Mouse (Mus musculus) limb, embryonic 14.5 days (tissue): ENCODE results near the gene P3h4. TPM values are rescaled to one million over a fixed set of nuclear protein-coding genes. Genes with fewer than 3 reads are reported as not detected.
A peak's percentile ranks its signal among the peaks of the same experiment; 100 is the strongest.

ENCODE experiments used
- ATAC-seq: fragments of 200-750 bp; cut with Nextera tagmentation; 2 replicates; pipeline ENCODE4 v1.8.0; 2017; ENCODE audit warnings: low read depth, moderate number of reproducible peaks, moderate TSS enrichment; ENCODE audit not compliant: low FRiP score
- DNase-seq: peaks from one replicate; pipeline ENCODE4 v3.0.0-alpha.2; 2015; ENCODE audit warnings: low spot score
- H3K27ac ChIP-seq: fragments of 300-500 bp; sonication (generic); replicated peaks from 2 replicates; pipeline ENCODE4 v1.5.1; 2014; ENCODE audit warnings: low read depth, mild to moderate bottlenecking, low read length, moderate library complexity, mixed read lengths
- H3K27me3 ChIP-seq: fragments of 300-500 bp; sonication (generic); 2 replicates; pipeline ENCODE4 v1.6.1; 2014; ENCODE audit warnings: low read length, mixed read lengths; ENCODE audit not compliant: control insufficient read depth, insufficient read depth
- H3K36me3 ChIP-seq: fragments of 300-500 bp; sonication (generic); 2 replicates; pipeline ENCODE4 v1.6.1; 2014; ENCODE audit warnings: mild to moderate bottlenecking, low read length, moderate library complexity, mixed read lengths; ENCODE audit not compliant: control insufficient read depth, insufficient read depth
- H3K4me1 ChIP-seq: fragments of 300-500 bp; sonication (generic); 2 replicates; pipeline ENCODE4 v1.6.1; 2014; ENCODE audit warnings: antibody characterized with exemption, low read length, mixed read lengths; ENCODE audit not compliant: control insufficient read depth, insufficient read depth
- H3K4me2 ChIP-seq: fragments of 300-500 bp; sonication (generic); replicated peaks from 2 replicates; pipeline ENCODE4 v1.6.1; 2014; ENCODE audit warnings: low read depth, mild to moderate bottlenecking, low read length, moderate library complexity; ENCODE audit not compliant: severe bottlenecking
- H3K4me3 ChIP-seq: fragments of 300-500 bp; sonication (generic); replicated peaks from 2 replicates; pipeline ENCODE4 v1.5.1; 2014; ENCODE audit warnings: low read length
- H3K9ac ChIP-seq: fragments of 300-500 bp; sonication (generic); 2 replicates; pipeline ENCODE4 v1.6.1; 2014; ENCODE audit warnings: mild to moderate bottlenecking, low read depth, low read length, moderate library complexity; ENCODE audit not compliant: severe bottlenecking
- H3K9me3 ChIP-seq: fragments of 300-500 bp; sonication (generic); 2 replicates; pipeline ENCODE4 v1.6.1; 2016; ENCODE audit warnings: low read length; ENCODE audit not compliant: control insufficient read depth
- POLR2A ChIP-seq: fragments of 200-500 bp; IDR thresholded peaks from 2 replicates; pipeline ENCODE4 v1.8.0; 2012; ENCODE audit warnings: inconsistent platforms, mild to moderate bottlenecking, moderate library complexity, borderline replicate concordance; ENCODE audit not compliant: insufficient read depth, insufficient read length; ENCODE audit errors: extremely low read depth
- WGBS: fragments of 180-500 bp; shearing (Covaris S2); extraction: QIAGEN DNeasy Blood & Tissue Kit; methylation state at CpG from one replicate; pipeline ENCODE4 v1.1.7; 2014; 5-methylcytosine and 5-hydroxymethylcytosine counted together
- polyA plus RNA-seq, 2 experiments: library from polyadenylated mRNA; depleted of rRNA in 1 of 2; stranded (reverse) in 1 of 2; unstranded in 1 of 2; fragments of >200 nt; fragmentation: Nextera tagmentation in 1 of 2; extraction: Ambion mirVana in 1 of 2; gene quantifications; 2 replicates each; pipeline versions ENCODE4 v1.2.1 to v1.2.3; 2012 to 2014

The P3h4 gene
- polyA plus RNA-seq, 2 experiments = 95.2 to 120 TPM

GRCm38 (mm10) chr11:100408835-100409462, 5.7 kb downstream of the P3h4 start:
- H3K36me3 ChIP-seq = peaks cover 52% of the 10 kb centered on the region
- 91% methylated on average over 12 of the region's 12 CpGs for WGBS
- no peaks in the 10 kb centered on the region for H3K27me3 ChIP-seq
- H3K4me2 ChIP-seq = no peak overlapping the region
- H3K4me3 ChIP-seq = no peak overlapping the region
- ATAC-seq (no peak), DNase-seq (no peak)
- no peaks in the 10 kb centered on the region for H3K9me3 ChIP-seq
- no peak overlapping the region for H3K27ac ChIP-seq
- no peak overlapping the region for H3K9ac ChIP-seq
- peaks cover 22% of the 10 kb centered on the region for H3K4me1 ChIP-seq
- TF ChIP-seq POLR2A = no peak

DNA sequence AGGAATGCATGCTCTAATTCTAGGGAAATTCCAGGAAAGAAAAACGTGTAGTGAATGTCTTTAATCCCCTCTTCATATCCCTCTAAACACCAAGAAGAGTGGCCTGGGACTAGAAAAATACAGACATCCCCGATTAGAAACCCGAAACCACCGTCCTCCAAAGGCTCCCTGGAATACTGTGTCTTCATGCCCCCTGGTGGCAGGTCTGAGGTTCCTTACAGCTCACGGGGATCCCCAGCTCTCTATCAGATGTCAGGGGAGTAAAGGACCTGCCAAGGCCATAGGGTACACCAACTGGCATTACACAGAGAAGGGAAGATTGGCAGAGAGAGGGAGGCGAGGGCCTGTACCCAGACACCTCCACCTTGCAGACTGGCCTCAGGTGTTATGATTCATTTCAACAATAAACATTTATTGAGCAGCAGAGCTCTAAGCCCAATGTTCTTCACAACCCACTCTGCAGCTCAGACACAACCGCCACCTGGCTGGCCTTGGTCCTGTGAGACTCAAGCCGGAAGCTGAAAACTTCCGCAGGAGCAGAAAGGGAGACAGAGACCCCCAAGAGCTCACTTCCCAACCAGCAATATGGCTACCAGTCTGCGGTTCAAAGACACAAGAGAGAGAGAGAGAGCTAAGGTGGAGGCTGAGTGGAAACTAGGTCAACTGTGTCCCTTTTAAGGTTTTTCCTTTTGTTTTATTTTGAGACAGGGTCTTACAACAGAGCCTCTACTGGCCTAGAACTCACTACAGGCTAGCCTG, 6.4 kb downstream of the P3h4 start:
- Histone ChIP-seq H3K9me3 (no peaks in the 10 kb centered on the region), H3K4me1 (peaks cover 17% of the 10 kb centered on the region), H3K9ac (no peak overlapping the region), H3K27me3 (no peaks in the 10 kb centered on the region), H3K4me3 (no peak overlapping the region), H3K36me3 (peaks cover 52% of the 10 kb centered on the region), H3K27ac (no peak overlapping the region), H3K4me2 (no peak overlapping the region)
- WGBS = 38% methylated on average over 10 of the region's 10 CpGs
- peak; percentile 35; the same call in 1 of the 2 replicates for ATAC-seq
- TF ChIP-seq POLR2A = no peak
- peak; percentile 75 for DNase-seq

GRCm38 (mm10) chr11:100406995-100407705, 7.5 kb downstream of the P3h4 start:
- no peak for DNase-seq
- 80% methylated on average over 5 of the region's 5 CpGs for WGBS
- no peak overlapping the region for H3K4me2 ChIP-seq
- ATAC-seq = no peak
- no peak for TF ChIP-seq POLR2A
- H3K27me3 ChIP-seq = no peaks in the 10 kb centered on the region
- peaks cover 6% of the 10 kb centered on the region; the same call in 1 of the 2 replicates for H3K4me1 ChIP-seq
- H3K36me3 ChIP-seq = peaks cover 47% of the 10 kb centered on the region
- no peaks in the 10 kb centered on the region for H3K9me3 ChIP-seq
- no peak overlapping the region for H3K27ac ChIP-seq
- H3K9ac ChIP-seq = no peak overlapping the region
- H3K4me3 ChIP-seq = no peak overlapping the region

GRCm38 (mm10) chr11:100406273-100406672, 8.4 kb downstream of the P3h4 start:
- ATAC-seq (no peak), DNase-seq (no peak)
- WGBS = 85% methylated on average over 8 of the region's 8 CpGs
- H3K36me3 ChIP-seq = peaks cover 39% of the 10 kb centered on the region
- no peaks in the 10 kb centered on the region for H3K9me3 ChIP-seq
- no peaks in the 10 kb centered on the region for H3K27me3 ChIP-seq
- no peak overlapping the region for H3K4me2 ChIP-seq
- H3K27ac ChIP-seq = no peak overlapping the region
- TF ChIP-seq POLR2A = no peak
- no peak overlapping the region for H3K4me3 ChIP-seq
- no peaks in the 10 kb centered on the region for H3K4me1 ChIP-seq
- no peak overlapping the region for H3K9ac ChIP-seq

GRCm38 (mm10) chr11:100404456-100405074, 10.1 kb downstream of the P3h4 start:
- no peak for TF ChIP-seq POLR2A
- no peak for ATAC-seq
- 90% methylated on average over 3 of the region's 3 CpGs for WGBS

More at GRCm38 (mm10) chr11:100404456-100405074, 10.1 kb downstream of the P3h4 start:
- Histone ChIP-seq H3K9ac (no peak overlapping the region), H3K4me3 (no peak overlapping the region), H3K27ac (no peak overlapping the region), H3K4me1 (no peaks in the 10 kb centered on the region), H3K27me3 (no peaks in the 10 kb centered on the region), H3K4me2 (no peak overlapping the region), H3K9me3 (no peaks in the 10 kb centered on the region), H3K36me3 (peaks cover 23% of the 10 kb centered on the region)
- DNase-seq = no peak
